Mouse (Mus musculus): Measurements from ENCODE around the gene Abca3.
"Not testable (repeated sequence)": the region's sequence is repeated elsewhere in the genome, so short reads cannot be mapped to it uniquely, and the experiment has no call there.

Gene Abca3

GRCm38 (mm10) chr17:24440377-24440776 is 88.6 kb downstream of the Abca3 start:
- no peak for DNase-seq (ENCODE audit: low read depth, low spot score)

- DNase-seq (ENCODE audit: low read depth, low spot score) = peak; percentile 60
These were observed 89.4 kb downstream of the Abca3 start for GRCm38 (mm10) chr17:24441148-24441547.

GRCm38 (mm10) chr17:24442107-24442506 is 90.4 kb downstream of the Abca3 start:
- DNase-seq (ENCODE audit: low read depth, low spot score) = no peak

- no peak for DNase-seq (ENCODE audit: low read depth, low spot score)
These were observed 90.9 kb downstream of the Abca3 start, which contains the start of gene Dnase1l2 for GRCm38 (mm10) chr17:24442632-24443155. Dnase1l2 (minus strand) TSS chr17:24443105.

- DNase-seq (ENCODE audit: low read depth, low spot score) = no peak
These were observed 91.7 kb downstream of the Abca3 start for GRCm38 (mm10) chr17:24443409-24443808.

- no peak for DNase-seq (ENCODE audit: low read depth, low spot score)
These were observed 94.8 kb downstream of the Abca3 start for GRCm38 (mm10) chr17:24446590-24446989.

GRCm38 (mm10) chr17:24449507-24449906 is 97.8 kb downstream of the Abca3 start:
- DNase-seq (ENCODE audit: low read depth, low spot score) = no peak

GRCm38 (mm10) chr17:24451220-24451619 is 99.5 kb downstream of the Abca3 start:
- no peak for DNase-seq (ENCODE audit: low read depth, low spot score)

- DNase-seq (ENCODE audit: low read depth, low spot score) = no peak
These were observed 101.6 kb downstream of the Abca3 start for GRCm38 (mm10) chr17:24453372-24453771.

GRCm38 (mm10) chr17:24454218-24454755 is 102.5 kb downstream of the Abca3 start:
- no peak for DNase-seq (ENCODE audit: low read depth, low spot score)

GRCm38 (mm10) chr17:24454756-24455522 is 103.2 kb downstream of the Abca3 start:
- DNase-seq (ENCODE audit: low read depth, low spot score) = peak; percentile 100

- DNase-seq (ENCODE audit: low read depth, low spot score) = not testable (repeated sequence)
These were observed 103.9 kb downstream of the Abca3 start for GRCm38 (mm10) chr17:24455523-24456206.

Data from R1 (cell line).